1 mouse cellular context compared by ENCODE assay signal in genomic region chr8:71476099-71476940, GRCm38 (mm10).
TF ChIP-seq lines count a peak whose summit lies in the region.

No protein-coding gene starts in this region.

TF ChIP-seq in myocyte, 11 proteins besides CTCF, POLR2A, EP300 and RAD21 (continued from another document):
- TF ChIP-seq MYOG (IDR thresholded peaks at IDR 0.05; ENCODE audit: control insufficient read depth in 1 of 3, insufficient read depth in 1 of 3, insufficient read length in 2 of 3, low read depth in 2 of 3) = peak in 1 of 3 experiments; percentile 1
- no peak for TF ChIP-seq TCF12 (IDR thresholded peaks at IDR 0.05; ENCODE audit: insufficient read depth, poor library complexity, severe bottlenecking)
- TF ChIP-seq E2F4 (IDR thresholded peaks at IDR 0.05; ENCODE audit: insufficient read depth) = no peak
- no peak for TF ChIP-seq USF1 (IDR thresholded peaks at IDR 0.05; ENCODE audit: low read depth)
- no peak for TF ChIP-seq TCF3 (IDR thresholded peaks at IDR 0.05; ENCODE audit: insufficient read length, low read depth)
- TF ChIP-seq MYOD1 (IDR thresholded peaks at IDR 0.05; ENCODE audit: control insufficient read depth in 1 of 3, insufficient read length in 2 of 3, low read depth in 2 of 3) = peak in 1 of 3 experiments; percentile 58
TF ChIP-seq in myocyte: peak in this region for 3.
